ENCODE assay signal across 13 mouse cellular contexts in genomic region chr1:155989387-155989786, GRCm38 (mm10). TPM values are rescaled to one million over a fixed set of nuclear protein-coding genes. Genes with fewer than 3 reads are reported as not detected.
DNase-seq lines count a peak whose midpoint lies in the region; ATAC-seq and TF ChIP-seq lines count a peak whose summit lies in the region.
"Had no signal": no experiment of that assay in that cellular context is flagged by ENCODE, and none has a peak within 500 bp of the region (broad histone marks: within the 10 kb centered on the region; RNA-seq: fewer than 3 reads in every experiment).

No protein-coding gene starts in this region.

- ATAC-seq in liver, embryonic 11.5 days (replicated peaks; ENCODE audit: low FRiP score): no peak
- ATAC-seq in monocyte, adult 5-6 weeks (replicated peaks; ENCODE audit: insufficient number of reproducible peaks, low FRiP score, low TSS enrichment, poor library complexity, severe bottlenecking): no peak
- ATAC-seq: CD4-positive, CD25-positive, alpha-beta regulatory T cell, adult 4 months had no signal

- TF ChIP-seq RAD21 in MEL (IDR thresholded peaks at IDR 0.05; ENCODE audit: low read depth, low read length): no peak

- no peaks in the 10 kb centered on the region for H3K4me1 ChIP-seq in liver, embryonic 11.5 days (replicated peaks; ENCODE audit: control insufficient read depth, insufficient read depth, low read length)
- peaks cover 4 to 9% of the 10 kb centered on the region in 2 experiments; a peak in 3 of 4 replicates for H3K4me1 ChIP-seq in MEL (ENCODE audit: control insufficient read depth in 1 of 2, insufficient read depth in 2 of 2, low read length in 2 of 2)
- H3K4me1 ChIP-seq in cerebellum, adult 2 months (ENCODE audit: control insufficient read depth, insufficient read depth, low read length): no peaks in the 10 kb centered on the region

- H3K4me3 ChIP-seq in liver, embryonic 11.5 days (ENCODE audit: low read depth, low read length): no peak overlapping the region
- H3K4me3 ChIP-seq in MEL (ENCODE audit: control insufficient read depth in 1 of 2, insufficient read depth in 1 of 2, low read depth in 2 of 2, low read length in 2 of 2): no peak overlapping the region; a peak in 1 of 4 replicates
- no peak overlapping the region for H3K4me3 ChIP-seq in cerebellum, adult 2 months (replicated peaks; ENCODE audit: insufficient read depth, low read depth, low read length)
- H3K4me3 ChIP-seq: forebrain, embryonic 10.5 days; stomach, embryonic 15.5 days had no signal

- no peak overlapping the region for H3K4me2 ChIP-seq in liver, embryonic 11.5 days
- H3K4me2 ChIP-seq: stomach, embryonic 15.5 days had no signal

- peak in 1 of 2 experiments; percentile 33; a peak in 2 of 4 replicates for TF ChIP-seq EP300 in MEL (IDR thresholded peaks at IDR 0.05; ENCODE audit: low read depth in 1 of 2, low read length in 2 of 2)

- no peak for TF ChIP-seq POLR2A in MEL (IDR thresholded peaks at IDR 0.05; ENCODE audit: control insufficient read depth in 1 of 2, insufficient read depth in 1 of 2, low read depth in 1 of 2, low read length in 2 of 2, poor library complexity in 1 of 2)
- no peak for TF ChIP-seq POLR2A in brain, embryonic 14.5 days (IDR thresholded peaks at IDR 0.05; ENCODE audit: borderline replicate concordance, extremely low read depth, insufficient read depth, insufficient read length, poor library complexity, severe bottlenecking)
- no peak for TF ChIP-seq POLR2A in cerebellum, adult 2 months (IDR thresholded peaks at IDR 0.05; ENCODE audit: borderline replicate concordance, insufficient read depth, low read length)

- H3K9me3 ChIP-seq in liver, embryonic 11.5 days (ENCODE audit: control insufficient read depth, low read length): no peaks in the 10 kb centered on the region
- no peaks in the 10 kb centered on the region for H3K9me3 ChIP-seq in MEL (replicated peaks; ENCODE audit: insufficient read depth, low read length)
- H3K9me3 ChIP-seq: forebrain, embryonic 10.5 days; stomach, embryonic 15.5 days had no signal

- DNase-seq in heart, adult 11 months: peak; percentile 72
- no peak for DNase-seq in heart, adult 9 months (ENCODE audit: low spot score in 2 of 2)
- DNase-seq in liver: peak; percentile 19
- DNase-seq in liver, embryonic 11.5 days (ENCODE audit: low spot score): no peak
- DNase-seq in MEL (ENCODE audit: low read depth, low spot score): peak; percentile 80
- DNase-seq in brain, embryonic 14.5 days (ENCODE audit: low read depth): peak; percentile 72
- DNase-seq in cerebellum, adult 2 months: no peak
- DNase-seq: adrenal gland, postnatal 36 days; thymus, postnatal 36 days had no signal

- no peak overlapping the region for H3K27ac ChIP-seq in liver, embryonic 11.5 days (ENCODE audit: low read depth, low read length)
- H3K27ac ChIP-seq in MEL (ENCODE audit: control insufficient read depth, low read depth, low read length): no peak overlapping the region
- H3K27ac ChIP-seq in cerebellum, adult 2 months (ENCODE audit: insufficient read depth, low read length): no peak overlapping the region
- H3K27ac ChIP-seq: forebrain, embryonic 10.5 days; stomach, embryonic 15.5 days had no signal

- H3K79me2 ChIP-seq in MEL (ENCODE audit: control insufficient read depth, insufficient read depth, low read length, poor library complexity): no peaks in the 10 kb centered on the region

- H3K9ac ChIP-seq in liver, embryonic 11.5 days (ENCODE audit: low read depth, low read length): no peak overlapping the region
- no peak overlapping the region for H3K9ac ChIP-seq in MEL (ENCODE audit: control insufficient read depth, low read depth, low read length, poor library complexity, severe bottlenecking)
- H3K9ac ChIP-seq: stomach, embryonic 15.5 days had no signal

- no peak for TF ChIP-seq CTCF in MEL (IDR thresholded peaks at IDR 0.05 in 2 of 3, conservative IDR thresholded peaks at IDR 0.05 in 1 of 3; ENCODE audit: control insufficient read depth in 1 of 3, insufficient read depth in 1 of 3, low read depth in 2 of 3, low read length in 3 of 3, poor library complexity in 1 of 3, severe bottlenecking in 1 of 3)
- no peak for TF ChIP-seq CTCF in brain, embryonic 14.5 days (IDR thresholded peaks at IDR 0.05; ENCODE audit: borderline replicate concordance, extremely low read depth, insufficient read depth, insufficient read length)
- no peak for TF ChIP-seq CTCF in cerebellum, adult 2 months (IDR thresholded peaks at IDR 0.05; ENCODE audit: borderline replicate concordance, insufficient read depth, low read depth, low read length)

- WGBS in liver, embryonic 11.5 days: 39% methylated on average over 2 of the region's 2 CpGs
- 5% methylated on average over 2 of the region's 2 CpGs for WGBS in cerebellum, adult 2 months

- H3K36me3 ChIP-seq in liver, embryonic 11.5 days (ENCODE audit: control insufficient read depth, insufficient read depth, low read length): no peaks in the 10 kb centered on the region
- peaks cover 0 to 7% of the 10 kb centered on the region in 2 experiments; a peak in 2 of 4 replicates for H3K36me3 ChIP-seq in MEL (ENCODE audit: control insufficient read depth in 1 of 2, insufficient read depth in 2 of 2, low read length in 2 of 2)
- H3K36me3 ChIP-seq: forebrain, embryonic 10.5 days; stomach, embryonic 15.5 days had no signal

- H3K27me3 ChIP-seq in liver, embryonic 11.5 days (replicated peaks; ENCODE audit: control insufficient read depth, insufficient read depth, low read length): no peaks in the 10 kb centered on the region
- no peaks in the 10 kb centered on the region for H3K27me3 ChIP-seq in MEL (ENCODE audit: control insufficient read depth in 1 of 2, insufficient read depth in 2 of 2, low read length in 2 of 2)
- no peaks in the 10 kb centered on the region for H3K27me3 ChIP-seq in cerebellum, adult 2 months (ENCODE audit: control insufficient read depth, insufficient read depth, low read length)
- H3K27me3 ChIP-seq: stomach, embryonic 15.5 days had no signal

TF ChIP-seq in MEL, 35 proteins besides CTCF, POLR2A, EP300 and RAD21:
- TF ChIP-seq GATA1 (IDR thresholded peaks at IDR 0.05; ENCODE audit: low read depth, low read length) (peak; percentile 38; the same call in 1 of the 2 replicates), ZNF384 (IDR thresholded peaks at IDR 0.05; ENCODE audit: low read depth, low read length) (no peak), SMC3 (IDR thresholded peaks at IDR 0.05; ENCODE audit: low read depth, low read length) (no peak)

RNA-seq across cellular contexts. Expression of gene Cep350, which starts 16.3 kb away (rescaled TPM):
- 4.9 and 5.6 TPM in 2 replicates for polyA plus RNA-seq in liver, embryonic 11.5 days (2014; fragmentation: Nextera tagmentation; extraction: Ambion mirVana)
- 4.3 and 5.7 TPM in 2 replicates for total RNA-seq in MEL (2012; rRNA removed)
- polyA plus RNA-seq in MEL (2012; ENCODE audit: insufficient read depth in 1 of 2, insufficient read length in 2 of 2, low read depth in 1 of 2, low replicate concordance in 2 of 2, missing spikeins in 1 of 2): 100 to 1,000 TPM in 1 of 2 experiments, 1 to 10 TPM in 1; 9.7 to 110 TPM
- 10.9 and 14.0 TPM in 2 replicates for polyA plus RNA-seq in brain, embryonic 14.5 days (2012; rRNA removed)
- total RNA-seq in monocyte, adult 5-6 weeks (2017): 70.9 to 115 TPM (median 84.4 TPM) in 3 replicates
- 16.4 and 17.4 TPM in 2 replicates for polyA plus RNA-seq in cerebellum, adult 2 months (2012; rRNA removed)

RNA-seq across cellular contexts. Expression of gene Tor1aip2, which starts 45.8 kb away (rescaled TPM):
- 92.8 and 104 TPM in 2 replicates for polyA plus RNA-seq in liver, embryonic 11.5 days (2014; fragmentation: Nextera tagmentation; extraction: Ambion mirVana)
- total RNA-seq in MEL (2012; rRNA removed): 37.7 and 47.1 TPM in 2 replicates
- polyA plus RNA-seq in MEL (2012; ENCODE audit: insufficient read depth in 1 of 2, insufficient read length in 2 of 2, low read depth in 1 of 2, low replicate concordance in 2 of 2, missing spikeins in 1 of 2): 10 to 100 TPM in 1 of 2 experiments, not detected in 1; 48.1 TPM
- polyA plus RNA-seq in brain, embryonic 14.5 days (2012; rRNA removed): 57.9 and 61.6 TPM in 2 replicates
- 43.7 to 58.5 TPM (median 52.0 TPM) in 3 replicates for total RNA-seq in monocyte, adult 5-6 weeks (2017)
- 55.5 and 57.7 TPM in 2 replicates for polyA plus RNA-seq in cerebellum, adult 2 months (2012; rRNA removed)

RNA-seq across cellular contexts. Expression of gene Tor1aip1, which starts 46.9 kb away (rescaled TPM):
- 29.3 and 31.7 TPM in 2 replicates for polyA plus RNA-seq in liver, embryonic 11.5 days (2014; fragmentation: Nextera tagmentation; extraction: Ambion mirVana)
- total RNA-seq in MEL (2012; rRNA removed): 11.4 and 13.1 TPM in 2 replicates
- polyA plus RNA-seq in MEL (2012; ENCODE audit: insufficient read depth in 1 of 2, insufficient read length in 2 of 2, low read depth in 1 of 2, low replicate concordance in 2 of 2, missing spikeins in 1 of 2): 10 to 100 TPM in 1 of 2 experiments, not detected in 1; 22.9 TPM
- polyA plus RNA-seq in brain, embryonic 14.5 days (2012; rRNA removed): 8.6 and 14.6 TPM in 2 replicates
- 86.4 to 108 TPM (median 91.2 TPM) in 3 replicates for total RNA-seq in monocyte, adult 5-6 weeks (2017)
- 25.5 and 26.9 TPM in 2 replicates for polyA plus RNA-seq in cerebellum, adult 2 months (2012; rRNA removed)

Comparison
In these comparisons a context has a peak if more than half of its experiments do, and no peak if none do; other contexts are left out.
1. DNase-seq: peak in heart, adult 11 months (single experiment), liver (single experiment), MEL (single experiment) and brain, embryonic 14.5 days (single experiment); none in heart, adult 9 months (0 of 2), liver, embryonic 11.5 days (single experiment) and cerebellum, adult 2 months (0 of 2).